Mouse (Mus musculus): ENCODE measurements at regions not wholly inside any gene's neighbourhood (a gene's known extent, or its start where the extent isn't known, plus 50 kb on each side); places are given as distances from the start of the nearest gene placed in this dataset.

DNA sequence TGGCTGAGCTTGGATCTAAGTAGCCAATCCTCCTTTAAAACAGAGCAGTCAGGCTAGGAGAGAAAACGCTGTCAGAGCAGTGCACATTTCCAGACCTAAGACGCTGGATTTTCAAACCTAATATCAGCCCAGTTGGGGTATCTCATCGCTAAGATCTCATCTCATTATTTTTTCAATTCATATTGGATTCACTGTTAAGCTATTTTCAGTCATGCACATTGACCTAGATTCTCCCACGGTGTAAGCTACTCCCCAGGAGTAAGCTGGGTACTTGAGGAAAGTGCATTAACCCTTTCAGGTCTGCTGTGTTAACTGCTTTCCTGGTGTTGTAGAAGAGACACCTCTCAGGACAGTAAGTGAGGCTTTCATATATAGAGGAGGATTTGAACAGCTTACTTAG is 222.7 kb downstream of the Fign start:
- Histone ChIP-seq H3K27me3 (ENCODE audit: control insufficient read depth, insufficient read depth, low read length) (no peaks in the 10 kb centered on the region), H3K9ac (ENCODE audit: low read depth, low read length) (no peak overlapping the region), H3K36me3 (ENCODE audit: control insufficient read depth, insufficient read depth, low read length) (no peaks in the 10 kb centered on the region), H3K4me3 (ENCODE audit: insufficient read depth, low read depth, low read length) (no peak overlapping the region), H3K4me1 (ENCODE audit: control insufficient read depth, insufficient read depth, low read length) (peaks cover 2% of the 10 kb centered on the region; the same call in 1 of the 2 replicates), H3K79me2 (ENCODE audit: control insufficient read depth, insufficient read depth, low read length) (no peaks in the 10 kb centered on the region), H3K27ac (replicated peaks; ENCODE audit: insufficient read depth, low read depth, low read length) (no peak overlapping the region)
- TF ChIP-seq POLR2A (IDR thresholded peaks at IDR 0.05; ENCODE audit: extremely low read depth, insufficient read depth, low read length) (no peak), CTCF (IDR thresholded peaks at IDR 0.05; ENCODE audit: low read depth, low read length) (no peak)
- no peak for DNase-seq (ENCODE audit: extremely low read depth, low read depth, low spot score)
- WGBS = 63% methylated on average over 4 of the region's 4 CpGs

DNA sequence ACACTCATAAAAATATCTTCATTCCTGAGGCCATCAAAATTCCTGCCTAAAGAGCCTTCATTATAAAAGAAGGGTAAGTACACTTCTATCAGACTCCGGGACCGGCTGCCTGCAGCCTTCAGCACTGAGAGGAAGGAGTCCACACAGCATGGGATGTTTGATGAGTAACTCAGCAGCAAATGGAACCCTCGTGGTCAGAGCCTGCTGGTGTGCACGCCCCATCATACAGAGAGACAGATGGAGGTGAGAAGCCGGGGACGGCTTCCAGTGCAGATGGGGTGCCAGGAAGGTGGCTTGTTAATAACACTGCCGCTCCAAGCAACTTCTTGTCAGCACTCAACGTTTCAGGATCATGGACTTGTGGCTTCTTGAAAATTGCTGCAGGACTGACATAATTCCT is 231.3 kb downstream of the Fign start:
- Histone ChIP-seq H3K9ac (ENCODE audit: low read depth, low read length) (no peak overlapping the region), H3K4me1 (ENCODE audit: control insufficient read depth, insufficient read depth, low read length) (peaks cover 4% of the 10 kb centered on the region), H3K79me2 (ENCODE audit: control insufficient read depth, insufficient read depth, low read length) (no peaks in the 10 kb centered on the region), H3K27me3 (ENCODE audit: control insufficient read depth, insufficient read depth, low read length) (no peaks in the 10 kb centered on the region), H3K4me3 (ENCODE audit: insufficient read depth, low read depth, low read length) (no peak overlapping the region), H3K36me3 (ENCODE audit: control insufficient read depth, insufficient read depth, low read length) (no peaks in the 10 kb centered on the region), H3K27ac (replicated peaks; ENCODE audit: insufficient read depth, low read depth, low read length) (no peak overlapping the region)
- no peak for TF ChIP-seq POLR2A (IDR thresholded peaks at IDR 0.05; ENCODE audit: extremely low read depth, insufficient read depth, low read length)
- TF ChIP-seq CTCF (IDR thresholded peaks at IDR 0.05; ENCODE audit: low read depth, low read length) = no peak
- DNase-seq (ENCODE audit: extremely low read depth, low read depth, low spot score) = no peak
- WGBS = 80% methylated on average over 8 of the region's 8 CpGs

DNA sequence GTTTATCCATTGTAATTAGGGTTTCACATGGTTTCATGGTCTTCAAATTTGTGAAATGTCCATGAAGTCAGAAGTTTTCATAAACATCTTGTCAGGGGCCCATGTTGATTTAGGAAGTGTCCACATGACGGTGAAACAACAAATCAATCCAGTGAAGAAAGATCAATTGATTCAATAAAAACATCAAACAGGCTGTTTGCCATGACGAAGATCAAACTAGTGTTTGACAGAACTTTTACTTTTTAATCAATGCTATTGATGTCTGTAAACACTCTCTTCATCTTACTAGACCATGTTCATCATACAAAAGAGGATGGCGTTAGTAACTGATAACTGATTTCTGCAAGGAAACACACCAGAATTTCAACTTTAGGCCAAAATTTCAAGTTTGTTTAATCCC is 236.0 kb downstream of the Fign start:
- DNase-seq (ENCODE audit: extremely low read depth, low read depth, low spot score) = peak; percentile 96
- no peak overlapping the region for H3K27ac ChIP-seq (replicated peaks; ENCODE audit: insufficient read depth, low read depth, low read length)
- 25% methylated on average over 3 of the region's 3 CpGs for WGBS
- no peaks in the 10 kb centered on the region for H3K27me3 ChIP-seq (ENCODE audit: control insufficient read depth, insufficient read depth, low read length)
- TF ChIP-seq CTCF (IDR thresholded peaks at IDR 0.05; ENCODE audit: low read depth, low read length) (no peak), POLR2A (IDR thresholded peaks at IDR 0.05; ENCODE audit: extremely low read depth, insufficient read depth, low read length) (no peak)
- H3K4me1 ChIP-seq (ENCODE audit: control insufficient read depth, insufficient read depth, low read length) = peaks cover 4% of the 10 kb centered on the region
- H3K36me3 ChIP-seq (ENCODE audit: control insufficient read depth, insufficient read depth, low read length) = no peaks in the 10 kb centered on the region
- no peak overlapping the region for H3K9ac ChIP-seq (ENCODE audit: low read depth, low read length)
- no peak overlapping the region for H3K4me3 ChIP-seq (ENCODE audit: insufficient read depth, low read depth, low read length)
- no peaks in the 10 kb centered on the region for H3K79me2 ChIP-seq (ENCODE audit: control insufficient read depth, insufficient read depth, low read length)

DNA sequence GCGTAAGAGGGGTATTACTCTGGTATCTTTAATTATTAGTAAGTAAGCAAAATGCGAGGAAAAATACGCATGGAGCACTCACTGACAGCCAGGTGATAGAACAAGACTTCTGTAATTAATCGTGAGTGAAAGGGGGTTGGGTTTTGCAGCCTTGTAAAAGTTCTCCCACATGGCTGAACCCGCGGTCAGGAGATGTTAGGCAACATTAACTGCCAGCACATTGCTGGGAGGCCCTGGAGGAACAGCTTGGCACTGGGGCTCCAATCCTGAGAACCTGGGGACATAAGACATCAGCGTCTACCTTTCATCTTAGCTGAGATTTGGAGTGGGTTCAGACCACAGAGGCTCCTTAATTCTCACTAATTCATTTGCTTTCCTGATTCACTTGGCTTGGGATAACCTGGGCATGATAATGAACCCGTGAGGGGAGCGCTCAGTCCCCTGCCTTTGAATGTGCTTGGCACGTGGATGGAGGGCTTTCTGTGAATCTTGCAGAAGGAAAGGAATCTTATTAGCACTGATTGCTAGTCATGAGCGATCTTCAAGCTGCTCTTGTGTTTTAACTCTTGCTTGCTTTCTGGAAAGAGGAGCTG is 241.3 kb downstream of the Fign start:
- 63% methylated on average over 11 of the region's 11 CpGs for WGBS
- Histone ChIP-seq H3K4me1 (ENCODE audit: control insufficient read depth, insufficient read depth, low read length) (no peaks in the 10 kb centered on the region; the same call in 1 of the 2 replicates), H3K79me2 (ENCODE audit: control insufficient read depth, insufficient read depth, low read length) (no peaks in the 10 kb centered on the region)

DNA sequence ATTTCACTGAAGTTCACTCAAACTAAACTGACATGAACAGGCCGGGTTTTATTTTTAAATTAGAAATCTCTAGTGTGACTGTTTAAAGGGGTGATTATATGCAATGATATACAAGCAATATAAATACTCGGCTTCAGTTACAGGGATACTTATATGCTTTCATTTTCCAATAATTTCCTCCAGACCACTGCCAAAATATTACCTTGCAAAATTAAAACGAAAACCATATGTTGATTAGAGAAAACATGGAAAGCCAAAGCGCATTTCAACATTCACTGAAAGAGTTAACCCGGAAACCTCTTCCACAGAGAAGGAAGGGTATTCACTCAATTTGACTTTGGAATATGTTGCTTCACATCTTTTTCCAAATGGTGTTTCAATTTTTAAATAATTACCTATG is 242.4 kb downstream of the Fign start:
- Histone ChIP-seq H3K9ac (ENCODE audit: low read depth, low read length) (no peak overlapping the region), H3K36me3 (ENCODE audit: control insufficient read depth, insufficient read depth, low read length) (no peaks in the 10 kb centered on the region), H3K4me1 (ENCODE audit: control insufficient read depth, insufficient read depth, low read length) (no peaks in the 10 kb centered on the region), H3K27me3 (ENCODE audit: control insufficient read depth, insufficient read depth, low read length) (no peaks in the 10 kb centered on the region), H3K4me3 (ENCODE audit: insufficient read depth, low read depth, low read length) (no peak overlapping the region), H3K27ac (replicated peaks; ENCODE audit: insufficient read depth, low read depth, low read length) (no peak overlapping the region), H3K79me2 (ENCODE audit: control insufficient read depth, insufficient read depth, low read length) (no peaks in the 10 kb centered on the region)
- DNase-seq (ENCODE audit: extremely low read depth, low read depth, low spot score) = no peak
- WGBS = 94% methylated on average over 5 of the region's 5 CpGs
- TF ChIP-seq POLR2A (IDR thresholded peaks at IDR 0.05; ENCODE audit: extremely low read depth, insufficient read depth, low read length) = no peak
- TF ChIP-seq CTCF (IDR thresholded peaks at IDR 0.05; ENCODE audit: low read depth, low read length) = no peak

More for the DNA sequence above, 241.3 kb downstream of the Fign start:
- DNase-seq (ENCODE audit: extremely low read depth, low read depth, low spot score) = peak; percentile 21
- no peaks in the 10 kb centered on the region for H3K36me3 ChIP-seq (ENCODE audit: control insufficient read depth, insufficient read depth, low read length)
- no peaks in the 10 kb centered on the region for H3K27me3 ChIP-seq (ENCODE audit: control insufficient read depth, insufficient read depth, low read length)
- no peak overlapping the region for H3K9ac ChIP-seq (ENCODE audit: low read depth, low read length)
- no peak for TF ChIP-seq POLR2A (IDR thresholded peaks at IDR 0.05; ENCODE audit: extremely low read depth, insufficient read depth, low read length)
- TF ChIP-seq CTCF (IDR thresholded peaks at IDR 0.05; ENCODE audit: low read depth, low read length) = no peak
- H3K27ac ChIP-seq (replicated peaks; ENCODE audit: insufficient read depth, low read depth, low read length) = no peak overlapping the region
- H3K4me3 ChIP-seq (ENCODE audit: insufficient read depth, low read depth, low read length) = no peak overlapping the region

DNA sequence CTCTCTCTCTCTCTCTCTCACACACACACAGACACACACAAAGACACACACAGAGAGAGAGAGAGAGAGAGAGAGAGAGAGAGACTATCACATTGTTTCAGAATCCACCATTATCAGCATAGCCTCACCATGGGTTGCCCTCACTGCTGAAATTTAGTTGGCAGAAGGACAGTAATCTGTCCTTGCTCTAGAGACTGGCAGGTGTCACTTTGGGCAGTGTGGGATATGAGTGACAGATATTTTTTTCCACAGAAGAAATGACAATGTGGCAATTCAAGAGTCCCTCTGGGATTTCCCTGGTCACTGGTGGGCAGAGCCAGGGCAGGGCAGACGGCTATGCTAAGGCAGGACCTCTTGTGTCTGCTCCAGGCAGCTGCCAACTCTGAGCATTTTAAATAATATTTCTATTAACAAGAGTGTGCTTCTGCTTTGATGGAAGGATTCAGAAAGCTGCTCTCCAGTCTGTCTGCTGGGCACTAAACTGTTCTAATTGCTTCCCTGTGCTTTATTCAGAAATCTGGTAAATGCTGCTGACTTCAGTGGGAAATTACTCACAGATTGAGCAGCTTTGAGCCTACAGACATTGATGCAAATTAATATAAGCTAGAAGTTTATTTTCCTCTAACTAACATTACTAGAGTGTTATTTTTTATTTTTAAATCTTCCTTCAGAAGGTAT is 243.5 kb downstream of the Fign start:
- Histone ChIP-seq H3K79me2 (ENCODE audit: control insufficient read depth, insufficient read depth, low read length) (no peaks in the 10 kb centered on the region), H3K4me3 (ENCODE audit: insufficient read depth, low read depth, low read length) (no peak overlapping the region), H3K36me3 (ENCODE audit: control insufficient read depth, insufficient read depth, low read length) (no peaks in the 10 kb centered on the region), H3K9ac (ENCODE audit: low read depth, low read length) (no peak overlapping the region), H3K4me1 (ENCODE audit: control insufficient read depth, insufficient read depth, low read length) (no peaks in the 10 kb centered on the region), H3K27me3 (ENCODE audit: control insufficient read depth, insufficient read depth, low read length) (no peaks in the 10 kb centered on the region), H3K27ac (replicated peaks; ENCODE audit: insufficient read depth, low read depth, low read length) (no peak overlapping the region)
- no peak for DNase-seq (ENCODE audit: extremely low read depth, low read depth, low spot score)
- TF ChIP-seq CTCF (IDR thresholded peaks at IDR 0.05; ENCODE audit: low read depth, low read length) (no peak), POLR2A (IDR thresholded peaks at IDR 0.05; ENCODE audit: extremely low read depth, insufficient read depth, low read length) (no peak)
- WGBS = 70% methylated on average over 1 of the region's 1 CpGs

All from liver, adult 2 months (tissue).